Mouse (Mus musculus) lung, adult 2 months (tissue): Measurements from ENCODE around the gene Zfp653. TPM values are rescaled to one million over a fixed set of nuclear protein-coding genes. Genes with fewer than 3 reads are reported as not detected.

Experiments used
- DNase-seq: peaks from one replicate; pipeline ENCODE4 v3.0.0; 2022
- H3K4me1 ChIP-seq: fragments of 200-500 bp; 2 replicates; pipeline ENCODE4 v1.6.1; 2011; ENCODE audit warnings: low read length; ENCODE audit not compliant: control insufficient read depth, insufficient read depth
- H3K4me3 ChIP-seq: fragments of 200-500 bp; replicated peaks from 2 replicates; pipeline ENCODE3; 2011; ENCODE audit warnings: low read depth, mild to moderate bottlenecking, control low read depth, low read length; ENCODE audit errors: extremely low read depth
- CTCF ChIP-seq: fragments of 200-500 bp; IDR thresholded peaks from 2 replicates; pipeline ENCODE4 v1.5.1; 2011; ENCODE audit warnings: mild to moderate bottlenecking, low read length, control low read depth; ENCODE audit not compliant: insufficient read depth
- POLR2A ChIP-seq: fragments of 200-500 bp; IDR thresholded peaks from 2 replicates; pipeline ENCODE4 v1.6.1; 2011; ENCODE audit warnings: low read depth, mild to moderate bottlenecking, control low read depth, low read length, borderline replicate concordance; ENCODE audit errors: extremely low read depth
- WGBS: fragments of 180-500 bp; shearing (Covaris S2); methylation state at CpG from one replicate; pipeline ENCODE4 v1.1.7; 2018; 5-methylcytosine and 5-hydroxymethylcytosine counted together
- polyA plus RNA-seq: library from polyadenylated mRNA; depleted of rRNA; stranded (reverse); fragments of >200 nt; gene quantifications from 2 replicates; pipeline ENCODE4 v1.2.3, GENCODE M21; 2012; rRNA removed

Gene Zfp653
- polyA plus RNA-seq, 1 experiment: 20.3 TPM

- Histone ChIP-seq H3K4me1 (no peaks in the 10 kb centered on the region), H3K4me3 (no peak overlapping the region)
- WGBS: 75% methylated on average over 5 of the region's 5 CpGs
- TF ChIP-seq CTCF (no peak), POLR2A (no peak)
- no peak for DNase-seq
These were observed 60.1 kb downstream of the Zfp653 start for GRCm38 (mm10) chr9:22011055-22011454.

Other genes starting within 250 kb of the Zfp653 start
- gene Angptl8, start 235.9 kb downstream of the Zfp653 start, polyA plus RNA-seq: 7.4 and 8.2 TPM in 2 replicates
- gene Dock6, start 218.7 kb downstream of the Zfp653 start, polyA plus RNA-seq: 262 and 278 TPM in 2 replicates
- 83.6 and 104 TPM in 2 replicates for gene Rab3d, start 153.2 kb downstream of the Zfp653 start, polyA plus RNA-seq
- 6.3 and 7.6 TPM in 2 replicates for gene Ccdc159, start 143.9 kb downstream of the Zfp653 start, polyA plus RNA-seq
- gene Tmem205, start 143.8 kb downstream of the Zfp653 start, polyA plus RNA-seq: 190 and 194 TPM in 2 replicates
- 15.6 and 19.2 TPM in 2 replicates for gene Plppr2, start 134.3 kb downstream of the Zfp653 start, polyA plus RNA-seq
- 10.1 and 10.8 TPM in 2 replicates for gene Swsap1, start 115.6 kb downstream of the Zfp653 start, polyA plus RNA-seq
- gene Epor, start 107.9 kb downstream of the Zfp653 start, polyA plus RNA-seq: 10.7 and 11.1 TPM in 2 replicates
- 24.8 and 30.6 TPM in 2 replicates for gene Rgl3, start 81.9 kb downstream of the Zfp653 start, polyA plus RNA-seq
- 2.9 and 3.6 TPM in 2 replicates for gene Ccdc151, start 68.7 kb downstream of the Zfp653 start, polyA plus RNA-seq
- gene Prkcsh, start 68.6 kb downstream of the Zfp653 start, polyA plus RNA-seq: 52.9 and 58.0 TPM in 2 replicates
- gene Elavl3, start 19.4 kb downstream of the Zfp653 start, polyA plus RNA-seq: 0.05 and 0.06 TPM in 2 replicates
- not detected in 2 replicates for gene Gm49318, start 117 bp downstream of the Zfp653 start, polyA plus RNA-seq
- gene Ecsit, start 14.1 kb upstream of the Zfp653 start, polyA plus RNA-seq: 29.1 and 36.4 TPM in 2 replicates
- 79.3 and 94.3 TPM in 2 replicates for gene Cnn1, start 27.8 kb upstream of the Zfp653 start, polyA plus RNA-seq
- 176 and 180 TPM in 2 replicates for gene Elof1, start 45.8 kb upstream of the Zfp653 start, polyA plus RNA-seq
- gene Acp5, start 64.3 kb upstream of the Zfp653 start, polyA plus RNA-seq: 47.7 and 54.5 TPM in 2 replicates
- gene Pigyl, start 85.5 kb upstream of the Zfp653 start, polyA plus RNA-seq: 67.8 and 68.8 TPM in 2 replicates
- gene Zfp872, start 116.7 kb upstream of the Zfp653 start, polyA plus RNA-seq: 0.10 and 0.12 TPM in 2 replicates
- gene Zfp809, start 154.3 kb upstream of the Zfp653 start, polyA plus RNA-seq: 18.2 and 20.3 TPM in 2 replicates
- gene Zfp599, start 188.5 kb upstream of the Zfp653 start, polyA plus RNA-seq: 0.09 and 0.18 TPM in 2 replicates
- gene Zfp810, start 236.3 kb upstream of the Zfp653 start, polyA plus RNA-seq: 7.1 and 9.8 TPM in 2 replicates